Mouse (Mus musculus) embryo, embryonic 9.5 days (tissue): Measurements from ENCODE around the gene Ott.
"Not testable (repeated sequence)": the region's sequence is repeated elsewhere in the genome, so short reads cannot be mapped to it uniquely, and the experiment has no call there.

ENCODE experiments used
- DNase-seq: peaks from one replicate; pipeline ENCODE4 v3.0.0-alpha.2; 2017; ENCODE audit errors: extremely low spot score

The Ott gene

DNA sequence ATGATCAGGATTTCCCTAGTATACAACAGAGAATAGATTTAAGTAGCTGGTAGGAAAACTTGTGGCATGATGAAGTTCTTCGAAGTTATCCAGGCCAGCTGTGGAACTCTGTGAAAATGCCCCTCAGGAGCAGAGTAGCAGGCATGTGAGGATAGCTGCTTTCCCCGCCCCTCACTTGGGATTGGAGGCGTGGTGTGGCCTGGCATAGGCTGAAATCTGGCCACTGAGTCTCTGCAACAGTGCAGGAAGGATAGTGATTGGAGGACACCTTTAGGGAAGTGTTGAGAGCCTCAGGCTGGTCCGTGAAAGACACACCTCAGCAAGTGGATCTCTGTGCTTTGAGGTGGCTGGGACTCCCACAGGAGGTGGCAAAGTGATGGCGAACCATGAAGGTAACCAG, at the start of gene Ott:
Ott (plus strand) TSS at position 301 of the 400 bp plus-strand sequence.
- DNase-seq: not testable (repeated sequence)
